Mouse (Mus musculus) testis, adult 10 weeks (tissue): ENCODE results near the gene Olfr1353. TPM values are rescaled to one million over a fixed set of nuclear protein-coding genes. Genes with fewer than 3 reads are reported as not detected.

Experiments used
- polyA plus RNA-seq: library from polyadenylated mRNA; stranded (reverse); fragments of 350-450 nt; fragmentation: Illumina TruSeq; extraction: RNeasy Lipid Tissue Mini Kit (QIAGEN cat#74804); gene quantifications from one replicate; pipeline ENCODE4 v1.2.3, GENCODE M21; 2014; ENCODE audit warnings: low read depth, low replicate concordance

Olfr1353 gene
- not detected for polyA plus RNA-seq

GRCm38 (mm10) chr10:78963009-78963408 is at the start of gene Olfr1353:
TSS of gene Olfr1353 (plus strand) at chr10:78963309.

GRCm38 (mm10) chr10:78950336-78950735 is 12.8 kb upstream of the Olfr1353 start, which contains the start of gene Olfr8:
TSS of gene Olfr8 (plus strand) at chr10:78950636.

DNA sequence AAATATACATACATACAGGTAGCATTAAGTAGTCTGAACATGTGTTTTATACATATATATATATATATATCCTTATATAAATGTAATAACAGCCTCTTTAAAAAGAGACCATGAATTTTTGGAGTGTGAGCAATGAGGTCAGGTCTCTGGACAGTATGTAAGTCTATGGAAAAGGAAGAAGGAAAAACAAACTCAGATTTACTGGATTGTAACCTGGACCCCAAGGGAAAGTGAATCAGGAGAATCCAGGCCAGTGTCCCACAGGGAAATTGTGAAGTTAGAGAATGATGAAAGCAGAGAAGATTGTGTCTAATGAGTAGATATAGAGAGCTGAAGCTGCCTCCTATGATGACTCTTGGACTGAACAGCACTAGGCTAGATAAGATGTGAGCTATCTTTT is 17.6 kb downstream of the Olfr1353 start, which contains the start of gene Olfr1352:
TSS of gene Olfr1352 (plus strand) at position 301 of the 400 bp plus-strand sequence.

GRCm38 (mm10) chr10:79012172-79012571 is 49.1 kb downstream of the Olfr1353 start, which contains the start of gene Olfr1351:
TSS of gene Olfr1351 (plus strand) at chr10:79012472.

Other genes with a start within 250 kb of the Olfr1353 start
- not detected for gene Casp14, start 245.0 kb upstream of the Olfr1353 start, polyA plus RNA-seq
- gene Ccdc105, start 210.2 kb upstream of the Olfr1353 start, polyA plus RNA-seq = 20.9 TPM
- not detected for gene Slc1a6, start 182.8 kb upstream of the Olfr1353 start, polyA plus RNA-seq
- not detected for gene Olfr1356, start 111.1 kb upstream of the Olfr1353 start, polyA plus RNA-seq
- gene Olfr1355, start 87.8 kb upstream of the Olfr1353 start, polyA plus RNA-seq = not detected
- not detected for gene Olfr1354, start 50.1 kb upstream of the Olfr1353 start, polyA plus RNA-seq
- gene Olfr8, start 12.7 kb upstream of the Olfr1353 start, polyA plus RNA-seq = not detected
- not detected for gene Olfr1352, start 17.7 kb downstream of the Olfr1353 start, polyA plus RNA-seq
- gene Olfr1351, start 49.2 kb downstream of the Olfr1353 start, polyA plus RNA-seq = not detected
- 0.14 TPM for gene Olfr57, start 65.4 kb downstream of the Olfr1353 start, polyA plus RNA-seq
- 14.7 TPM for gene 2610008E11Rik, start 134.3 kb downstream of the Olfr1353 start, polyA plus RNA-seq
- not detected for gene Vmn2r80, start 185.5 kb downstream of the Olfr1353 start, polyA plus RNA-seq